Mouse (Mus musculus): ENCODE data around the gene Tmem131l. TPM values are rescaled to one million over a fixed set of nuclear protein-coding genes. Genes with fewer than 3 reads are reported as not detected.

Tmem131l gene
- polyA plus RNA-seq, 1 experiment from 2014 or later = 35.7 TPM

GRCm38 (mm10) chr3:84010995-84011663 is 28.8 kb downstream of the Tmem131l start:
- Histone ChIP-seq H3K36me3 (ENCODE audit: control insufficient read depth, insufficient read depth, low read length) (peaks cover 12% of the 10 kb centered on the region), H3K27me3 (replicated peaks; ENCODE audit: control insufficient read depth, insufficient read depth, low read length) (no peaks in the 10 kb centered on the region), H3K4me2 (no peak overlapping the region), H3K9ac (ENCODE audit: low read depth, low read length) (no peak overlapping the region), H3K27ac (ENCODE audit: low read depth, low read length) (no peak overlapping the region), H3K4me3 (ENCODE audit: low read depth, low read length) (no peak overlapping the region), H3K9me3 (ENCODE audit: control insufficient read depth, low read length) (peaks cover 6% of the 10 kb centered on the region; the same call in 1 of the 2 replicates), H3K4me1 (replicated peaks; ENCODE audit: control insufficient read depth, insufficient read depth, low read length) (peaks cover 31% of the 10 kb centered on the region)
- ATAC-seq (replicated peaks; ENCODE audit: low FRiP score) (no peak), DNase-seq (ENCODE audit: low spot score) (no peak)
- 83% methylated on average over 5 of the region's 5 CpGs for WGBS

- 59% methylated on average over 7 of the region's 7 CpGs for WGBS
- Histone ChIP-seq H3K27ac (ENCODE audit: low read depth, low read length) (no peak overlapping the region; the same call in 1 of the 2 replicates), H3K4me2 (peak overlapping the region; percentile 38), H3K36me3 (ENCODE audit: control insufficient read depth, insufficient read depth, low read length) (no peaks in the 10 kb centered on the region), H3K4me1 (replicated peaks; ENCODE audit: control insufficient read depth, insufficient read depth, low read length) (peaks cover 55% of the 10 kb centered on the region), H3K9me3 (ENCODE audit: control insufficient read depth, low read length) (no peaks in the 10 kb centered on the region), H3K4me3 (ENCODE audit: low read depth, low read length) (no peak overlapping the region), H3K27me3 (replicated peaks; ENCODE audit: control insufficient read depth, insufficient read depth, low read length) (no peaks in the 10 kb centered on the region), H3K9ac (ENCODE audit: low read depth, low read length) (no peak overlapping the region)
- no peak for DNase-seq (ENCODE audit: low spot score)
- ATAC-seq (replicated peaks; ENCODE audit: low FRiP score) = peak; percentile 91
Measured at GRCm38 (mm10) chr3:84005989-84006388, 34.0 kb downstream of the Tmem131l start.

- ATAC-seq (replicated peaks; ENCODE audit: low FRiP score) (no peak), DNase-seq (ENCODE audit: low spot score) (no peak)
- H3K4me2 ChIP-seq = no peak overlapping the region
- H3K27me3 ChIP-seq (replicated peaks; ENCODE audit: control insufficient read depth, insufficient read depth, low read length) = no peaks in the 10 kb centered on the region
- H3K9me3 ChIP-seq (ENCODE audit: control insufficient read depth, low read length) = no peaks in the 10 kb centered on the region
- H3K27ac ChIP-seq (ENCODE audit: low read depth, low read length) = no peak overlapping the region
- no peak overlapping the region for H3K9ac ChIP-seq (ENCODE audit: low read depth, low read length)
- no peaks in the 10 kb centered on the region for H3K36me3 ChIP-seq (ENCODE audit: control insufficient read depth, insufficient read depth, low read length)
- WGBS = 76% methylated on average over 2 of the region's 2 CpGs
- H3K4me1 ChIP-seq (replicated peaks; ENCODE audit: control insufficient read depth, insufficient read depth, low read length) = peaks cover 51% of the 10 kb centered on the region
- no peak overlapping the region for H3K4me3 ChIP-seq (ENCODE audit: low read depth, low read length)
Measured at GRCm38 (mm10) chr3:84004330-84005090, 35.5 kb downstream of the Tmem131l start.

GRCm38 (mm10) chr3:84002433-84003090 is 37.4 kb downstream of the Tmem131l start:
- Histone ChIP-seq H3K36me3 (ENCODE audit: control insufficient read depth, insufficient read depth, low read length) (no peaks in the 10 kb centered on the region), H3K4me1 (replicated peaks; ENCODE audit: control insufficient read depth, insufficient read depth, low read length) (peaks cover 35% of the 10 kb centered on the region), H3K9me3 (ENCODE audit: control insufficient read depth, low read length) (no peaks in the 10 kb centered on the region), H3K4me3 (ENCODE audit: low read depth, low read length) (no peak overlapping the region), H3K9ac (ENCODE audit: low read depth, low read length) (no peak overlapping the region), H3K4me2 (no peak overlapping the region; the same call in 1 of the 2 replicates), H3K27ac (ENCODE audit: low read depth, low read length) (no peak overlapping the region), H3K27me3 (replicated peaks; ENCODE audit: control insufficient read depth, insufficient read depth, low read length) (no peaks in the 10 kb centered on the region)
- 75% methylated on average over 6 of the region's 6 CpGs for WGBS
- 0 out of 2 replicates have a peak, but pooled peaks have one; percentile 25 for ATAC-seq (replicated peaks; ENCODE audit: low FRiP score)
- DNase-seq (ENCODE audit: low spot score) = no peak

- DNase-seq (ENCODE audit: low spot score) = no peak
Measured at GRCm38 (mm10) chr3:83997563-83997962, 42.4 kb downstream of the Tmem131l start.

GRCm38 (mm10) chr3:83997036-83997435 is 42.9 kb downstream of the Tmem131l start:
- no peak overlapping the region for H3K27ac ChIP-seq (ENCODE audit: low read depth, low read length)
- 80% methylated on average over 3 of the region's 3 CpGs for WGBS

More at GRCm38 (mm10) chr3:83997563-83997962, 42.4 kb downstream of the Tmem131l start:
- H3K9ac ChIP-seq (ENCODE audit: low read depth, low read length) = no peak overlapping the region
- H3K36me3 ChIP-seq (ENCODE audit: control insufficient read depth, insufficient read depth, low read length) = no peaks in the 10 kb centered on the region
- ATAC-seq (replicated peaks; ENCODE audit: low FRiP score) = no peak
- 72% methylated on average over 5 of the region's 5 CpGs for WGBS
- H3K4me3 ChIP-seq (ENCODE audit: low read depth, low read length) = no peak overlapping the region
- no peaks in the 10 kb centered on the region for H3K27me3 ChIP-seq (replicated peaks; ENCODE audit: control insufficient read depth, insufficient read depth, low read length)
- H3K4me1 ChIP-seq (replicated peaks; ENCODE audit: control insufficient read depth, insufficient read depth, low read length) = peaks cover 16% of the 10 kb centered on the region
- no peak overlapping the region for H3K4me2 ChIP-seq
- H3K9me3 ChIP-seq (ENCODE audit: control insufficient read depth, low read length) = no peaks in the 10 kb centered on the region
- H3K27ac ChIP-seq (ENCODE audit: low read depth, low read length) = no peak overlapping the region

GRCm38 (mm10) chr3:83996086-83996485 is 43.9 kb downstream of the Tmem131l start:
- no peak overlapping the region for H3K4me3 ChIP-seq (ENCODE audit: low read depth, low read length)
- no peak overlapping the region for H3K4me2 ChIP-seq
- WGBS = 87% methylated on average over 6 of the region's 6 CpGs
- no peak overlapping the region for H3K27ac ChIP-seq (ENCODE audit: low read depth, low read length)
- ATAC-seq (replicated peaks; ENCODE audit: low FRiP score) = no peak
- no peak for DNase-seq (ENCODE audit: low spot score)
- no peaks in the 10 kb centered on the region for H3K9me3 ChIP-seq (ENCODE audit: control insufficient read depth, low read length)
- H3K27me3 ChIP-seq (replicated peaks; ENCODE audit: control insufficient read depth, insufficient read depth, low read length) = no peaks in the 10 kb centered on the region
- no peaks in the 10 kb centered on the region for H3K36me3 ChIP-seq (ENCODE audit: control insufficient read depth, insufficient read depth, low read length)
- H3K9ac ChIP-seq (ENCODE audit: low read depth, low read length) = no peak overlapping the region
- peaks cover 12% of the 10 kb centered on the region; the same call in 1 of the 2 replicates for H3K4me1 ChIP-seq (replicated peaks; ENCODE audit: control insufficient read depth, insufficient read depth, low read length)

More at GRCm38 (mm10) chr3:83997036-83997435, 42.9 kb downstream of the Tmem131l start:
- no peak for DNase-seq (ENCODE audit: low spot score)
- peaks cover 16% of the 10 kb centered on the region for H3K4me1 ChIP-seq (replicated peaks; ENCODE audit: control insufficient read depth, insufficient read depth, low read length)
- H3K9me3 ChIP-seq (ENCODE audit: control insufficient read depth, low read length) = no peaks in the 10 kb centered on the region
- ATAC-seq (replicated peaks; ENCODE audit: low FRiP score) = no peak
- H3K4me2 ChIP-seq = no peak overlapping the region
- H3K27me3 ChIP-seq (replicated peaks; ENCODE audit: control insufficient read depth, insufficient read depth, low read length) = no peaks in the 10 kb centered on the region
- no peak overlapping the region for H3K4me3 ChIP-seq (ENCODE audit: low read depth, low read length)
- no peaks in the 10 kb centered on the region for H3K36me3 ChIP-seq (ENCODE audit: control insufficient read depth, insufficient read depth, low read length)
- H3K9ac ChIP-seq (ENCODE audit: low read depth, low read length) = no peak overlapping the region

GRCm38 (mm10) chr3:83995254-83995830 is 44.6 kb downstream of the Tmem131l start:
- H3K4me3 ChIP-seq (ENCODE audit: low read depth, low read length) = no peak overlapping the region
- ATAC-seq (replicated peaks; ENCODE audit: low FRiP score) (no peak), DNase-seq (ENCODE audit: low spot score) (no peak)
- H3K9me3 ChIP-seq (ENCODE audit: control insufficient read depth, low read length) = no peaks in the 10 kb centered on the region
- WGBS = 73% methylated on average over 9 of the region's 9 CpGs
- no peak overlapping the region for H3K27ac ChIP-seq (ENCODE audit: low read depth, low read length)
- no peak overlapping the region for H3K9ac ChIP-seq (ENCODE audit: low read depth, low read length)
- no peaks in the 10 kb centered on the region for H3K36me3 ChIP-seq (ENCODE audit: control insufficient read depth, insufficient read depth, low read length)
- H3K4me1 ChIP-seq (replicated peaks; ENCODE audit: control insufficient read depth, insufficient read depth, low read length) = peaks cover 12% of the 10 kb centered on the region; the same call in 1 of the 2 replicates
- no peak overlapping the region for H3K4me2 ChIP-seq
- no peaks in the 10 kb centered on the region for H3K27me3 ChIP-seq (replicated peaks; ENCODE audit: control insufficient read depth, insufficient read depth, low read length)
